Mouse (Mus musculus): ENCODE results near the gene 1700001P01Rik. TPM values are rescaled to one million over a fixed set of nuclear protein-coding genes. Genes with fewer than 3 reads are reported as not detected.

1700001P01Rik gene
- total RNA-seq, 2 experiments from 2014 or later: 0.65 TPM; not detected in 1

GRCm38 (mm10) chr11:97810970-97811369, 35.3 kb upstream of the 1700001P01Rik start:
- DNase-seq: no peak
- intact Hi-C loops (cut with DNase I): no loop called here

DNA sequence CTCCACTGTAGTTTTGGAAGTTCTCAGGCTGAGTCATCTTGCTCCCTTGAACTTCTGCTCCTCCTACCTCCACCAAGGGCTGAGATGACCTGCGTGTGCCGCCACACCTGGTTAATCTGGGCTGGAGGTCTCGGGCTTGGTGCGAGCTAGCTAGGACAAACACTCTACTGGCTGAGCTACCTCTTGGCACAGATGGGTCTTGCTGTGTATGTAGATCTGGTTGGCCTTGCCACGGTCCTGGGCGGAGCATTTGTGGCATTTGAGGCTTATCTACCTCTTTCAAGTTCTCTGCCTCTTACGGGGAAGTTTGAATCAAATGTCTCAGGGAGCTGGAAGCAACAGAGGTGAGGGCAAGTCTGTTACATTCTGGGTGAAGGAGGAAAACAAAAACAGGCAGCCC, 34.6 kb upstream of the 1700001P01Rik start:
- intact Hi-C loops (cut with DNase I): no loop called here
- DNase-seq: no peak

GRCm38 (mm10) chr11:97809235-97810121, 33.8 kb upstream of the 1700001P01Rik start:
- no peak for DNase-seq
- intact Hi-C loops (cut with DNase I): no loop called here

GRCm38 (mm10) chr11:97808621-97809234, 33.0 kb upstream of the 1700001P01Rik start:
- DNase-seq: peak; percentile 36 to 59
- intact Hi-C loops (cut with DNase I): no loop called here

DNA sequence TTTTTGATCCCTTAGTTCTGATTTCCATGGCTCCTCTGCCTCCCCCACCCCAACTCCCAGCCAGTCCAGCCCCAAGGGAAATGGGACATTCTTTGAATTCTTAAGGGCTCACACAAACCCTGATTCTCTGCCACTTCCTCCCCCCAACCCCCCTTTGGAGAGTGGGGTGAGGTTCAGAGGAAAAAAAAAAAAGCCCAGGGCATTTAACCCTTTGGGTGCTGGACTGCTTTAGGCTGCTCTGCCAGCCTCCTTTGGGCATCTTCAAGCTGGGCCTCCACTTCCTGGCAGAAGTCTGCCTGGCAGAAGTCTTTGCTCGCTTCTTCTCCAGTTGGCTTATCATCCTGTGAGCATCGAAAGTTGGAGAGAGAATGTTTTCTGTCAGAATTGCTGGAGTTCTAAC, 32.4 kb upstream of the 1700001P01Rik start:
- intact Hi-C loops (cut with DNase I): no loop called here

GRCm38 (mm10) chr11:97807626-97808025, 31.9 kb upstream of the 1700001P01Rik start:
- peak; percentile 33 to 52 for DNase-seq
- intact Hi-C loops (cut with DNase I): no loop called here

More for the DNA sequence above, 32.4 kb upstream of the 1700001P01Rik start:
- DNase-seq: peak; percentile 44 to 67

GRCm38 (mm10) chr11:97806613-97806964, 30.9 kb upstream of the 1700001P01Rik start:
- intact Hi-C loops (cut with DNase I): no loop called here
- DNase-seq: no peak

DNA sequence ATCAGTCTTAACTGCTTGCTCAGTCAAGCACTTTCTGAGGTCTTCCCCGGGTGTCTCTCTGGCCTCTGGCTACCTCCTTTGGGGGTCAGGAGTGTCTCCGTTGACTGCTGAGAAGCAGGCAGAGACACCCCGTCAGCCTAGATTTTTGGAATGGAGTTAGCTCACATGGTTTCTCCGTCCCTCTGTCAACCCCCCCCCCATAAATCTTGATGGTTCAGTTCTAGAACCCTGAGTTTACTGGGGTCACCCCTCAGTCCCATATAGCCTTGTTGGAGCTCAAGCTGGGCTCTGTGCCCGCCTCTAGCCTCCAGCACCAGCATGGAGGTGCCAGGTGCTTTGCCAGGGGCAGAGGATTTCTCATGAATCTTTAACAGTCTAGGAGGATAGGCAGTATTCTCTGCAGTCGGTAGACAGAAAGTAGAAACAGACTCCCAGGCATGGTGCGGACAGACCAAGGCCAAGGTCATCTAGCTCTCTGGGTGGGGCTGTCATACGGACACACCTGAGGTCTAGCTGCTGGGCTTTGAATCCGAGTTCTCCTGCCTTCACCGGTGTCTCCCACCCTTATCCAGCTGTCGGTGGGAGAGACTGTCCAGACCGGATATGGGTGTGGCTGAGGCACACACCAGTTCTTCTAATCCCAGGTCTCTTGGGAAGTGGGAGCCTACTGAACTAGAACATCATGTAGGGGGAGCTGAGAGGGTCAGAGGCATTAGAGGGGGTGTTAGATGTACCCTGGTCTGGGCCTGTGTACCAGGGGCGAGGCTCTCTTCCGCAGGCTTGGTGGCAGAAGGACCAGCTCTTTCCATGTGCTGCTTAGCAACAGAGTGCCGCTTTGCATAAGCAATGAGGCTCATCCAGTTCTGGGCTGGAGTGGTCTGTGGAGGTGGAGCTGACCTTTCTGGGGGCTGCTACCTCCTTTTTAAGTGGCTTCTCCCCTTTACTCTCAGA, 30.2 kb upstream of the 1700001P01Rik start:
- DNase-seq: peak; percentile 39 to 54
- intact Hi-C loops (cut with DNase I): no loop called here

DNA sequence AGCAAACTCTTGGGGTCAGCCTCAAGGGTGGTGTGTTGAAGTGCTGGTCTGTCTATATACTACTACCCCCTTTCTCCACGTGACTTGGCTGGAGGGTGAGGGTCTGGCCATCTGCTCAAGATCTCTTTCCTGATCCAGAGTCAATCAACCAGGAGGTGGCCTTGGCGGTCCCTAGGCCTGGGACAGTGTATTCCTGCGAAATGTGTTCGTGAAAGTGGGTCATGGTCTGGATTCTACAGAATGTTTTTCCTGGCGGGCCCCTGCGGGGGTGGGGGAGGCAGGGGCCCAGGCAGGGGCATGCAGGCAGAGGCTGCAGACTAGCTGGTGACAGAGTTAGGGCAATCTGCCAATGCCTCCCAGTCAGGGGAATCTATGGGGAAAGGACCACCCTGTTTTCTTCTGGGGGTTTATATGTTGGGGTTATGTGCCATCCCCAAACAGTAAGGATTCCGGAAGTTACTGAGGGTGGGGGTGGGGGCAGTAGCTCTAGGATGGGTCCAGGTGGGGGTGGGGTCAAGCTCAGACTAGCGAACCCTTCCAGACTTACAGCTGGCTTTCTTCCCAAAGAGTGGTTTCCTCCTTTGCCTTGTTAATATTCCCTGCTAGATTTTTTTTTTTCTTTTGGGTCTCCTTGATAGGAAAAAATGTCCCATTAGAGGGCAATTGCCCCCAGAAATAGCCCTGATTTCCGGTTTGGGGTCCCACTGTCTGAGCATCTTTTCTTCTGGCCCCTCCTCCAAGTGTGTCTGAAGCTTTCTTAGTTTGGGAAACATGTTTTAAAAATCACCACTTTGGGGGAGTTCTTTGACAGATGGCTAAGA, 29.3 kb upstream of the 1700001P01Rik start:
- peak; percentile 34 to 51 for DNase-seq
- intact Hi-C loops (cut with DNase I): no loop called here

DNA sequence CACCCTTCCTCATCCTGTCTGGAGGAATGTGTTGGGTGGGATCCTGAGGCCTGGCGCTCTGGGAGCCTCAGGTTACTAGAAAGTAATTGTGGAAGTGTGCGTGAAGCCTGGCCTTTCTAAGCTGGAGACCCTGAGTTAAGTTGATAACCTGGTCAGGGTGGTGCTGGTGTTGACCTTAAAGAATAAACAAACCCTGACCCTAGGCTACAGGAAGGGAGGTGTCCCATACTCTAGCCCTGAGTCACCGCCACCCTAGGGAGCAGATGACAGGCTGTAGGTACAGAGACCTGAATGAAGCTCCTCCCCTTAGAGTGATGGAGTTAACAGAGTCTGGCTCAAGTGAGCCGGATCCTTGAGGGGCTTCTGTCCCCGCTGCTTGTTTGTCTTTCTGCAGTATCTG, 28.1 kb upstream of the 1700001P01Rik start:
- intact Hi-C loops (cut with DNase I): no loop called here
- no peak for DNase-seq

- intact Hi-C loops (cut with DNase I): no loop called here
- peak in 1 of 2 experiments; percentile 28 for DNase-seq
Observed at GRCm38 (mm10) chr11:97802495-97802894, 26.8 kb upstream of the 1700001P01Rik start.

DNA sequence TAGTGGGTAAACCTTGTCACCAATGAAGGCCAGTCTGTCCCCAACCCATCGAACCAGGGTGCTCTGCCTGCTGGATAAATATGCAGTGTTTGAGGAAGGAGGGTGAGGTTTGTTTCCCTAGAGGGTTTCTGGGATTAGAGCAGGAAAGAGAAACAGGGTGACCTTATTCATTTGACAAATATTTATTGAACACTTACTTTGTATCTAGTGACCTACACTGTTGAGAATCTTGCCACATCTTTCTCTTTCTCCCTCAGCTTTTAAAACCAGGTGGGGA, 26.4 kb upstream of the 1700001P01Rik start:
- DNase-seq: no peak
- intact Hi-C loops (cut with DNase I): no loop called here

GRCm38 (mm10) chr11:97801409-97802193, 25.9 kb upstream of the 1700001P01Rik start:
- DNase-seq: peak in 1 of 2 experiments; percentile 36

GRCm38 (mm10) chr11:97800691-97801408, 25.1 kb upstream of the 1700001P01Rik start:
- intact Hi-C loops (cut with DNase I): loop anchor here (2.0 kb wide), 2 partner anchors 20 to 40 kb away; partner anchors contain the start of gene B230217C12Rik
- no peak for DNase-seq

More at GRCm38 (mm10) chr11:97801409-97802193, 25.9 kb upstream of the 1700001P01Rik start:
- intact Hi-C loops (cut with DNase I): loop anchor here (2.0 kb wide), 2 partner anchors 19 to 39 kb away; partner anchors contain the start of gene B230217C12Rik

DNA sequence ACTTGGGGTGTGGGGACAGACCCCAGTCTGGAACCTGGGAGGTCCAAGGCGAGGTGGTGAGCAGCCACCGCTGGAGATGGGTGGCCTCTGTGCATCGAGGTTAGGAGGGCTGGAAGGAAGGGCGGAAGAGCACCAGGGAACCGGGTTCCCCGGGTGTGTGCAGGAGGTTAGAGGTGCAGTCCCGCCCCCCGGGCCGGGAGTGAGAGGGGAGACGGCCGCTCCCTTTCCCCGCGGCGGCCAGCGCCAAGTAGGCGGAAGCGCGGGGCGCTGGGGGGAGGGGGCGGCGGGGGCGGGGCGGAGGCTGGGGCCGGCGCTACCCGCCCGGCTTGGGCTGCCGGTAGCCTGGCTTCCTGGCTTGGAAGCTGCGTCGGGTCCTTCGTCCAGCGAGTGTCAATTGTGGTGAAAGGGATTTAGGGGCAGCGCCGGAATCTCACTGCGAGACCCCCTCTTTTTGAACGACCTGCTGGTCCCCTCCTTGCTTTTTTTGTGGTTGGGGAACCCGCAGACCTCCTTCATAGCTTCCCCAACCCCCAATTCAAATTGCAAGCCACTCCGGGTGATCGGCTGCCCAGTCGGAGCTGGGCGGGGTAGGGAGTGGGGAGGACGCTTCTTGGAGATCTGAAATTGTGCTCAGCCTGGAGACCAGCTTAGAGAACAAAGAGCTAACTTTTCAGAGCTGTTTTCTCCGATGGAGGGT, 24.4 kb upstream of the 1700001P01Rik start:
- intact Hi-C loops (cut with DNase I): loop anchor here (2.0 kb wide), 3 partner anchors 21 to 189 kb away; partner anchors contain the start of gene B230217C12Rik
- peak; percentile 82 to 87 for DNase-seq

DNA sequence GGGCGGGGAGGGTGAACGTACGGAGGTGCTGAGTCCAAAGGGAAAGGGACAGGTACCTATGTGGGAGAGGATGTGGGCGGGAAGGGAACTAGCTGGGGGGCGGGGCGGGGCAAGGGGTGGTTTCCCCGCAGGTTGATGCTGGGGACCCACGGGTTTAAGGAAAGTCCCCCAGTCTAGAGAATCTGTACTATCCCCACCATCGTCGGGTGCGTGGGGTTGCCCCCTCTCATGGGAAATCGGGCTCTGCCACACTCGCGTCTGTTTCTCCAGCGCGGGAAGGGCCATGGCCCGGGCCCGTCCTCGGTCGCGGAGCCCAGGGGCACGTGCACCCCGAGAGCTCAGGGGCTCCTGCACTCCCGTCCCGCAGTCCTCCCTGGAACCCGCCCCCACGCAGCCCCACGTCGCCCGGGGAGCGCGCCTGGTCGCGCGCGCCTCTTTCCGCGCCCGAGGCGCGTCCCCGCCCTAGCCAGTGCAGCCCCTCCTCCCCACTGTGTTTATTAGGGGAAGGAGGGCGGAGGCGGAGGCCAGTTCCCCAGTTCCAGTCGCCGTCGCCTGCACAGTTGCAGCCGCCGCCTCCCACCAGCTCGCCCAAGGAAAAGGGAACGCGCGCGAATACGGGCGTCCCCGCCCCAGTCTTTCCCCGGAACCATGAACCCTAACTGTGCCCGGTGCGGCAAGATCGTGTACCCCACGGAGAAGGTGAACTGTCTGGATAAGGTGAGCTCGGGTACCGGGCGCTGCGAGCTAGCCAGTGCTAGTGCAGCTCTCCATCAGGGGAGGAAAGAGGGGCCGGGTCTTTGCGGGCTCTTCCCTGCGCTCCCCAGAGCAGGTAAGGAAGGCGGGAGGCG, 23.7 kb upstream of the 1700001P01Rik start:
- intact Hi-C loops (cut with DNase I): loop anchor here (2.0 kb wide), 1 partner anchor 189 kb away; no protein-coding TSS in a partner anchor
- DNase-seq: peak; percentile 89 to 90

DNA sequence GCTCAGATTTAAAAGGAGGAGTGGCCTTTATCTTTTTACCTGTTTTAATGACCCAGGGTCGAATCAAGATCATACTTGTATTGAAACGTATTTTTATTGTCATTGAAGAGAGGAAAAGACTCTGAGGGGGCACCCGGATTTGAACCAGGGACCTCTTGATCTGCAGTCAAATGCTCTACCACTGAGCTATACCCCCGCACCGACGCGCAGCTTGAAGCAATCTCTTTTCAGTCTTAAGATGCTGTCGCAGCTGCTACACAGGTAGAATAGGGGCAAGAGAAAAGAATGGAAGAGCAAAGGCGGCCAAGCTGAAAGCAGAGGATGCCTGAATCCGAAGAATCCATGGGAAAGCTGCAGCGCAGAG, 23.0 kb upstream of the 1700001P01Rik start, which contains the start of gene Lasp1:
TSS of gene Lasp1 (plus strand) at position 219 of the 364 bp plus-strand sequence.
- intact Hi-C loops (cut with DNase I): loop anchor here (2.0 kb wide), 1 partner anchor 190 kb away; no protein-coding TSS in a partner anchor
- peak; percentile 83 to 88 for DNase-seq

Measured in heart, postnatal 14 days (tissue).